Mouse (Mus musculus): ENCODE data around the gene Pard3. TPM values are rescaled to one million over a fixed set of nuclear protein-coding genes. Genes with fewer than 3 reads are reported as not detected.

Gene Pard3
- total RNA-seq, 2 experiments from 2014 or later = 28.8 to 31.5 TPM

- no peak for DNase-seq
- intact Hi-C loops (cut with DNase I) = no loop called here
Measured at GRCm38 (mm10) chr8:127214338-127214737, 150.6 kb downstream of the Pard3 start.

GRCm38 (mm10) chr8:127214748-127215433 lies 151.2 kb downstream of the Pard3 start:
- DNase-seq = no peak
- intact Hi-C loops (cut with DNase I) = no loop called here

GRCm38 (mm10) chr8:127220206-127220605 lies 156.5 kb downstream of the Pard3 start:
- intact Hi-C loops (cut with DNase I) = no loop called here
- no peak for DNase-seq

- intact Hi-C loops (cut with DNase I) = no loop called here
- DNase-seq = no peak
Measured at GRCm38 (mm10) chr8:127220615-127221014, 156.9 kb downstream of the Pard3 start.

- no peak for DNase-seq
- intact Hi-C loops (cut with DNase I) = no loop called here
Measured at GRCm38 (mm10) chr8:127222361-127222760, 158.7 kb downstream of the Pard3 start.

GRCm38 (mm10) chr8:127226996-127227395 lies 163.3 kb downstream of the Pard3 start:
- no peak for DNase-seq
- intact Hi-C loops (cut with DNase I) = no loop called here

- intact Hi-C loops (cut with DNase I) = no loop called here
- DNase-seq = peak; percentile 28 to 37
Measured at GRCm38 (mm10) chr8:127227407-127227806, 163.7 kb downstream of the Pard3 start.

GRCm38 (mm10) chr8:127229325-127230232 lies 165.9 kb downstream of the Pard3 start:
- DNase-seq = peak in 1 of 2 experiments; percentile 12
- intact Hi-C loops (cut with DNase I) = no loop called here

- no peak for DNase-seq
- intact Hi-C loops (cut with DNase I) = no loop called here
Measured at GRCm38 (mm10) chr8:127230233-127230595, 166.5 kb downstream of the Pard3 start.

GRCm38 (mm10) chr8:127243351-127243750 lies 179.7 kb downstream of the Pard3 start:
- no peak for DNase-seq
- intact Hi-C loops (cut with DNase I) = no loop called here

- intact Hi-C loops (cut with DNase I) = no loop called here
- DNase-seq = no peak
Measured at GRCm38 (mm10) chr8:127243841-127244240, 180.1 kb downstream of the Pard3 start.

- intact Hi-C loops (cut with DNase I) = no loop called here
- no peak for DNase-seq
Measured at GRCm38 (mm10) chr8:127250746-127251145, 187.1 kb downstream of the Pard3 start.

GRCm38 (mm10) chr8:127251476-127251875 lies 187.8 kb downstream of the Pard3 start:
- DNase-seq = no peak
- intact Hi-C loops (cut with DNase I) = no loop called here

GRCm38 (mm10) chr8:127251985-127252384 lies 188.3 kb downstream of the Pard3 start:
- DNase-seq = no peak
- intact Hi-C loops (cut with DNase I) = no loop called here

- DNase-seq = no peak
- intact Hi-C loops (cut with DNase I) = no loop called here
Measured at GRCm38 (mm10) chr8:127254625-127255024, 190.9 kb downstream of the Pard3 start.

GRCm38 (mm10) chr8:127257086-127257485 lies 193.4 kb downstream of the Pard3 start:
- DNase-seq = no peak
- intact Hi-C loops (cut with DNase I) = no loop called here

GRCm38 (mm10) chr8:127261051-127261450 lies 197.4 kb downstream of the Pard3 start:
- intact Hi-C loops (cut with DNase I) = no loop called here

GRCm38 (mm10) chr8:127262026-127262425 lies 198.3 kb downstream of the Pard3 start:
- DNase-seq = no peak
- intact Hi-C loops (cut with DNase I) = no loop called here

More at GRCm38 (mm10) chr8:127261051-127261450, 197.4 kb downstream of the Pard3 start:
- no peak for DNase-seq

GRCm38 (mm10) chr8:127262436-127262835 lies 198.7 kb downstream of the Pard3 start:
- intact Hi-C loops (cut with DNase I) = no loop called here
- no peak for DNase-seq

GRCm38 (mm10) chr8:127262926-127263325 lies 199.2 kb downstream of the Pard3 start:
- DNase-seq = no peak
- intact Hi-C loops (cut with DNase I) = no loop called here

- intact Hi-C loops (cut with DNase I) = no loop called here
- DNase-seq = no peak
Measured at GRCm38 (mm10) chr8:127263457-127263856, 199.8 kb downstream of the Pard3 start.

Data from heart, postnatal 14 days (tissue).